Mouse (Mus musculus) urinary bladder, postnatal 36 days (tissue): Measurements from ENCODE around the gene Fau.
"Not testable (repeated sequence)": the region's sequence is repeated elsewhere in the genome, so short reads cannot be mapped to it uniquely, and the experiment has no call there.

Source experiments
- DNase-seq, 2 experiments: peaks; one replicate each; pipeline ENCODE4 v3.0.0; 2022; ENCODE audit warnings: low spot score in 2 of 2, mixed read lengths in 1 of 2

The Fau gene

DNA sequence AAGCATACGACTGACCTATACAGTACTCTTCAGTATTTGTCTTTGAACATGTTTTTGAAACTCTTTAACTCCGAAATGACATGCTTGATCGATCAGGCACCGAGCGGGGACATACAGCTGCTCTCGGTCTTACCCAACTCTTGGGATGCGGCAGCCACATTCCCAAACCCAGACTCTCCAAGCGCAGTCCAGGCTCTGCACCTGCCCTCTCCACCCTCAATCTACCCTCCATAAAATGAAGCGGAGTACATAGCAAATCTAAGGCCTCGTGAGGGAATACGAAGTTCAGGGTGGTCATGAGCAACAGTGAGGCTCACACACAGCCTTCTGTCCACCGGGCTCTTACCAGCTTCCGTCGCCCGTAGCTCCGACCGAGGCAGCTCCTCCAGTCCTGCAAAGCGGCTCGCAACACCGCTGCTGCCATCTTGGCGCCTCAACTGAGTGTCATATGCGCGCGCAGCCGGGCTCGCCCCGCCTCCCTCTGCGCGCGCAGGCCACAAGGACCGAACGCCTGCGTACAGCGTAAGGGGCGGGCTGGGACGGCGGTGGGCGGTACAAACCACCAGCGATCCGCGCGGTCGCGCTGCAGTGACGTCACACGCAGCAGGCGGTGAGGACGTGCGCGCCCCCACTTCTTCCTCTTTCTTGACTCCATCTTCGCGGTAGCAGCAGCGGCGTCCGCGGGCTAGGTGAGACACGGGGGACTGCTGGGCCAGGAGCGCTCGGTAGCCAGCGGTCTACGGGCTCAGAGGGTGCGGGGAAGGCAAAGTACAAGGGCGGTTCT, at the start of gene Fau, which contains the start of gene Mrpl49:
Gene Fau, plus strand, starts transcription at position 532 of the 784 bp plus-strand sequence.
Gene Mrpl49, minus strand, starts transcription at position 473 of the 784 bp plus-strand sequence.
- DNase-seq, result peak; percentile 98 to 99

GRCm38 (mm10) chr19:6009137-6009536, 48.5 kb upstream of the Fau start:
- no peak for DNase-seq

- DNase-seq, result peak; percentile 76 to 80
These were observed 44.0 kb upstream of the Fau start for GRCm38 (mm10) chr19:6013691-6014090.

DNA sequence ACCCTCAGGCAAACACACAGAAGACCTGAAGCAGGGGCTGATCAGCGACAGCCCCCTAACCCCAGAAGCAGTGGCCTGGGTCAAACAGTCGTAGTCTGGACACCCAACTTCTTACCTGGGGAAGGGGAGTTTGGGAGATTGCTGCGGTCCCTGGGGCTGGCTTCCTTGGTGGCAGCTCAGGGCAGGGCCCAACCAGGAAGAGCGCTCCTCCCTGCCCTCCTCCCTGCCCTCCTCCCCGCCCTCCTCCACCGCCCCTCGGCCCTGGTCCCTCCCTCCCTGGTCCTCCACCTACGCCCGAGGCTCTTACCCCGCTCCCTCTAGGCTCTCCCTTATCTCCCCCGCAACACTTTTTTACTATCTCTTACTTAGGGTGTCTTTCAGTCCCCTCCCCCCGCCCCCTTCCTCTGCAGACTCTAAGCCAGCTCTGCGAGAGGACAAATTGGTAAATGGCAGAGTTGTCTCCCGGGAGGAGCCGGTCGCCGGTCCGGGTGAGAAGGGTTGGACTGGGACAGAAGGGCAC, 42.6 kb upstream of the Fau start:
- peak; percentile 40 to 51 for DNase-seq

DNA sequence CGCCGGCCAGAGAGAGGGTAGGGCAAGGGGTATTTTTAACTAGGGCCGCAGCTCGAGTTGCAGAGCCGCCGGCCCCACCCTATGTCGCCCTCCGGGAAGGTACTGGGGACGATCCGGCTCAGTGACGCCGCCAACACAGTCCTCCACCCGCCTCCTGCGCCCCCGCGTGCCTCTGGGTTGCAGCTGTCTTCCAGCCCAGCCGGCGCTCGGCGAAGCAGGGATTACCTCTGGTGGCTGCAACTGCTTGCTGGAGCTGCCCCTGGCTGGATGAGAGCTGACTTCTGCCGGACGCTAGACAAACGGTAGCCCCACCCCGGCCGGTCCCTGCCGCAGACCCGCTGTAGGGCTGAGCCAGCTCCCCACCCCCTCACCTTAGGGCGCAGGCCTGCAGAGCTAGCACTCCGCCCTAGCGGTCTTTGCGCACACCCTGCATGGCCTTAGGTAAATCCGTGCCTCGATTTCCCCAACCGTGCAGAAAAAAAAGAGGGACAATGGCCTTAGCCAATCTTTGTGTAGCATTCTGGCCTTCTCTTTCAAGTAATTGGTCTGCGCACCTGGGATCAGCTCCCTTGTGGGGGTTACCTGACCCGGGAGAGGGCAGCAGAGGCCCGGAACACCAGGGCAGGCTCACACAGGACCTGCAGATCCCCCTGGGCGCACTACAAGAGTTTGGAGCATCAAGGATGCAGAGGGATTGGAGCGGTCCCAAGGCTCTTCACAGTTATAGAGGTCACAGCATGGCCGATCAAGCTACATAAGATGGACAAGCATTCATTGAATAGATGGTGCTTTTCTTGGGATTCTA, 41.9 kb upstream of the Fau start, which contains the start of gene Capn1:
Gene Capn1, minus strand, starts transcription at position 387 of the 805 bp plus-strand sequence.
- DNase-seq, result peak; percentile 67 to 74

DNA sequence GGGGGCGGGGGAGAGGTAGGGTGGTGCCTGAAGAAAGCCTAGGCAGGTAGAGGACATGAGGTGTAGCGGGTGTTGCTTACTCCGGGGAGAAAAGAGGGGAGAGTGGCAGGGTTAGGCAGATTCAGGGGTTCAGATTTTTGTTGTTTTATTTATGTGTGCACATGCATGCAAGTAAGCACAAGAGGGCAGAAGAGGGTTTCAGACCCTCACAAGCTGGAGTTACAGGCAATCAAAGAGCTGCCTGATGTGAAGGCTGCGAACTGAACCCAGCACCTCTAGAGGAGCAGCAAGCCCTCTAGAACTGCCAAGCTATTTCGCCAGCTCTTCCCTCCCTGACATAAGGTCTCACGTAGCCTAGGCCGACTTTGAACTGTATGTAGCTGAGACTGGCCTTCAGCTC, 41.1 kb upstream of the Fau start:
- DNase-seq, result no peak

GRCm38 (mm10) chr19:6018142-6019089, 39.2 kb upstream of the Fau start:
- DNase-seq, result peak; percentile 78 to 89

DNA sequence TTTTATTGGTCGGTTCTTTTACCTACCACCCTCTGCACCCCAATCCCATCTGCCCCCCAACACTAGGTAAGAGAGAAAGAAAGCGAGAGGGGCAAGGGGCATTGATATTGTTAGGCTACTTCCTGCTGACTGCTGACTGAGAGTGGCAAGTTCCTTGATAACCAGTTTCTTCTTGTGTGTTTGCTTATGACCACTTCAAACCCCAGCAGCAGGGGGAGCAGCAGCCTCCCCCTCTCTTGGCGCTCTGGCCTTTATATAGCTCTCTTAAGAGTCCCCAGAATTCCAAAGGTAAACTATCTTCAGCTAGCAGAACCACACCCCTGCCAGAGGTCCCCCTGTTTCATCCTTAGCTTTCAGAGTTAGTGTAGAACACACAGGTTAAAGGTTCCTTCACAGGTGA, 37.4 kb upstream of the Fau start:
- no peak for DNase-seq

DNA sequence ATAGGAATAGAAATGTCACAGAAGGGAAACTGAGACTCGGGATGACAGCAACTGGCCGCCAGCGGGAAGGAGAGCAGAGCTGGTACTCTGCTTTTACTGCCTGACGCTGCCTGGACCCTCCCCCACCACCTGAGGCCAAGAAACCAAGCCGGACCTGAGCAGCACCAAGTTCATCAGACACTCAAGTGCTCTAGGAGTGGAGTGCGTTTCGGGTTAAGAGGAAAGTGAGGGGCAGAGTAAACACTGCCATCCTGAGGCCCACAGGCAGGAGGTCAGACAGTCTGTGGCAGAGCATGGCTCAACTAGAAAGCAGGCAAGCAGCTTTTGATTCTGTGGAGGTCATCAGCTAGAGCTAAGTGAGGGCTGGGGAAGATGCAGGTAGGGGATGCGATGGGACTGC, 34.6 kb upstream of the Fau start:
- DNase-seq, result no peak

- no peak for DNase-seq
These were observed 33.7 kb upstream of the Fau start for GRCm38 (mm10) chr19:6023930-6024329.

DNA sequence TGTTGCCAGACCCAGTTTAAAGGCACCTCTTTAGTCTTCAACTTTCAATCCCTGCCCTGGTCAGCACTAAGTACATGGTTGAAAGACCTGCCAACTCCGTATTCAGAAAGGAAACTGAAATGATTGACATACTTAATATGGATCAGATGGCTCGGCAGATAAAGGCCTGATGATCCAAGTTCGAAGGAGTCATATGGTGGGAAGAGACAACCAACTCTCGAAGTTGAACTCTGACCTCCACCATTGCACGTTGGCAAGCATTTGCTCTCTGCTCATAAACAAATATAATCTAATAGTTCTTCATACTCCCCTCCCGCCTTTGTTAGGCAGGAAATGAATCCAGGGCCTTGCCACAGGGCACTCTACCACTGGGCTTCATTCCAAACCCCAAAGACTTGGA, 28.7 kb upstream of the Fau start:
- DNase-seq, result no peak

DNA sequence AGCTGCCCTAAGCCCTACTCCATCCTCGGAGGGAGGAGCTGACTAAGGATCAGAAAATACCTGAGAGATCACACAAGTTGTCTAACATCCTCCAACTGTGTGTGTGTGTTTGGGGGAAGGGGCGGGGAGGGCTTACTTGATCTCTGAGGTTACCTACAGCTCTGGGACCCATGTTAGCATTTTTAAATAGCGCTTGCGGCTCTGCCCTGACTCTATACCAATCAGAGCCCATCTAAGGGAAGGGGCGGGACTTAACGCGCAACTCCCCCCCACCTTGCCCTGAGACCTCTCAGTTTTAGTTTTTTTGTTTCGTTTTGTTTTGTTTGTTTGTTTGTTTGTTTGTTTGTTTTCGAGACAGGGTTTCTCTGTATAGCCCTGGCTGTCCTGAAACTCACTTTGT, 28.2 kb upstream of the Fau start:
- no peak for DNase-seq

DNA sequence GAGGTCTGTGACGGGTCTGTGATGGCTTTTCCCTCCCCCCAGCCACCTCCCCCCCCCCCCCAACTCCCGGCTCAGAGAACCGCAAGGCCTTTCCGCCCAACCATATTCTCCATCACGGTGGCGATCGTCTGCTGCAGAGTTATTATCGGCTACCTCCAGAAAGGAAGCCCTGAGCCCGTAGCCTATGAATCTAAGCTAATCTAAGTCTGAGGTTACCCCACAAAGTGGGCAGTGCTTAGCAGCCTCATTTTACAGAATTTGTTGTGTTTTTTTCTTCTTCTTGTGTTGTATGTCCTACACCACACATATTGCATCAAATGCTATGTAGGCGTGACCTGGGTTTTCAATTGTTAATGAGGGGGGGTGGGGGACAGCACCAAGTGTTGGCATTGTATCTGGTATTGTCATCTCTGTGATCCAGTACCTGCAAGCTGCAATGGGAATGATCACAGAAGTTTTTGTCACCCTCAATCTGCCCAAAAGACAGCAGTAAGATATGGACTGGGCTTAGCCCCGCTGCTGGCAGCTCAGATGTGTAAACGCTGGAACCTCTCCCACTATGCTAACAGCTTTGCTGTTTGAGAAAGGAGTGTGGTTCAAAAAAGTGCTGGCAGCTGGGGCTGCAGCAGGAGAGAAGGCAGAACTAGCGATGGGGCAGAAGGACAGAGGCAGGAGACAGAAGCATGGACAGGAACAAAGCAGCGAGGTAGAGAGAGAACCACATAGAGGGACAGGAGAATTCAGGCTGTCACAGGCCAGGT, 26.9 kb upstream of the Fau start:
- no peak for DNase-seq

DNA sequence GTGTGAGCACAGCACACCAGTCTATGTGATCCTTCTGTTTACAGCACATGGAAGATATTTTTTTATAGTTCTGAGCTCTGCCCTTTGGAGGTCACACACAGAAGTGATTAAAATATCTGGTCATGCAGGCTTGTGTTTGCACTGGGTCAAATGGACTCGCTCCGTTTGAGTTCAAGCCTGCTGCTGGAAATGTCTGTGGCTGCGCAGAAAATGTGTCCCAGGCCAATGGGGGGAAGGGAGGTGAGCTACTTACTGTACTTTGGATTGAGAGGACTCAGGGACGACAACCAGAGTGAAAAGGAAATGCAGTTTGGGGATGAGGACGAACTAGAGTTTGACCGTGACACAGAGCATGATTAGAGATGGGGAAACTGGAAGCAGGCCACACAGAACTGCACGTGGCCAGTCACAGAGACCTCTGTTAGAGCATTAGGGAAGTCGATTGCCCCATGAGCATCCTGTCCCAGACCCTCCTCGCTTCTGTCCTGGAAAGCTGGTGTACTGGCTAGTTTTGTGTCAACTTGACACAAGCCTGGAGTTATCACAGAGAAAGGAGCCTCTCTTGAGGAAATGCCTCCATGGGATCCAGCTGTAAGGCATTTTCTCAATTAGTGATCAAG, 21.6 kb upstream of the Fau start:
- DNase-seq, result no peak

- DNase-seq, result no peak
These were observed 19.9 kb upstream of the Fau start for GRCm38 (mm10) chr19:6037695-6038094.

- no peak for DNase-seq
These were observed 19.3 kb upstream of the Fau start for GRCm38 (mm10) chr19:6038326-6038725.

DNA sequence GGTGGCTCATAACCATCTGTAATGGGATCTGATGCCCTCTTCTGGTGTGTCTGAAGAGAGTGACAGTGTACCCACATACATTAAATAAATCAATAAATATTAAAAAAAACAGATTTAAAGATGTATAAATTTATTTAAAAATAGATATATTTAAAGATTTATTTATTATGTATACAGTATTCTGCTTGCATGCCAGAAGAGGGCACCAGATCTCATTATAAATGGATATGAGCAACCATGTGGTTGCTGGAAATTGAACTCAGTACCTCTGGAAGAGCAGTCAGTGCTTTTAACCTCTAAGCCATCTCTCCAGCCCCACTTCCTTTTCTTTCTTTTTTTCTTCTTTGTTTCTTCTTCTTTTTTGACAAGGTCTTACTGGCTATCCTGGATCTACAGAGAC, 17.6 kb upstream of the Fau start:
- no peak for DNase-seq

DNA sequence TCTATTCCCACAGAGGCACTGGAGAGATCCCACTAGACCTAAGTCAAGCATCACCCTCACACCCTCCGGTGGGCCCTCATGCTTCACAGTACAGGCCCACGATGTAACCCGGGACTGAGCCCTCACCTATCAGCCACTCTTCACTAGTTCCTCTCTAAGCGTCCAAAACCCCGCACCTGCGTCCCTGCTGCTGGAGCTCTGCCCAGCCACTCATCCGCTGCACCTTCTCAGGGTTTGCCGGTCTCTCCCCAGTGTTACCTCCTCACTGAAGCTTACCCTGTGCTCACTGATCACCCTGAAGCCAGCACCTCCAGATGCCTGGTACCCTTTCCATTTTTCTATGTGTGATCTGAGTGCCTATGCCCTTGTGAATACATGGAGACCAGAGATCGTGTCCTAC, 15.4 kb upstream of the Fau start:
- DNase-seq, result no peak

DNA sequence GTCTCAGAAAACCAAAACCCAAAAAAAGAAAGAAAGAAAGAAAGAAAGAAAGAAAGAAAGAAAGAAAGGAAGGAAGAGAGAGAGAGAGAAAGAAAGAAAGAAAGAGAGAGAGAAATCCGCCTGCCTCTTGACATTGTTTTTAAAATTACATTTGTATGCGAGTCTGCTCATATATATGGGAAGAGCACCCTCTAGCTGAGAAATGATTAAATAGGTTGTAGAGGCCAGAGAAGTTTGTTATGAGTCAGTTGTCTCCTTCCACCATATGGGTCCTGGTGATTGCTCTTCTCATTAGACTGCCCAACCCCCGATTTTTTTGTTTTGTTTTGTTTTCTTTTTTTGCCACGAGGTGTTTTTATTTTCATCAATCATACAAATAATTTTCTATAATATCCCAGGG, 13.5 kb upstream of the Fau start:
- not testable (repeated sequence) for DNase-seq
